Mouse (Mus musculus): ENCODE measurements around the gene Mrpl52. TPM values are rescaled to one million over a fixed set of nuclear protein-coding genes. Genes with fewer than 3 reads are reported as not detected.

Gene Mrpl52
- polyA plus RNA-seq, 1 experiment from 2014 or later, result 268 TPM

DNA sequence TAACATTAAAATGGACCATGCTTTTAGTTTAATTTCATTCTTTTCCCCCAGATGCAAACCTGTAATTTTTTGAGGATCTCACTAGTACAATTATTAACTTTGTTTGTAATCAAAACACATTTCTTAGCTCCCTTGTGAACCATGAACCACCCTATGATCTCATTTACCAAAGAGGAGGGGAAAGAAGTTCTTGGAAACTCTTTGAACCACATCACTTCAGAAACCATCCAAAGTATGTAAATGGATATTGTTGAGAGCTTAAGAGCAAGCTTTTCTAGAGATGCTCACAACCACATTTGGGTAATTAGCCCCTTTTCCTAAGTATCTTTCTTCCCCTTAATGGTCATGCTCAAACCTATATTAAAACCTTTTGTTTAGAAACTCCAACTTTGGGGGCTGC, 32.4 kb upstream of the Mrpl52 start:
- no peak overlapping the region for H3K27ac ChIP-seq
- H3K9ac ChIP-seq, result no peak overlapping the region
- H3K4me1 ChIP-seq, result peaks cover 10% of the 10 kb centered on the region
- no peaks in the 10 kb centered on the region for H3K36me3 ChIP-seq
- H3K9me3 ChIP-seq, result no peaks in the 10 kb centered on the region
- ATAC-seq (ENCODE audit: borderline replicate concordance, extremely low read depth, low FRiP score, low TSS enrichment), result no peak
- H3K4me3 ChIP-seq, result no peak overlapping the region
- H3K4me2 ChIP-seq, result no peak overlapping the region
- H3K27me3 ChIP-seq, result no peaks in the 10 kb centered on the region

DNA sequence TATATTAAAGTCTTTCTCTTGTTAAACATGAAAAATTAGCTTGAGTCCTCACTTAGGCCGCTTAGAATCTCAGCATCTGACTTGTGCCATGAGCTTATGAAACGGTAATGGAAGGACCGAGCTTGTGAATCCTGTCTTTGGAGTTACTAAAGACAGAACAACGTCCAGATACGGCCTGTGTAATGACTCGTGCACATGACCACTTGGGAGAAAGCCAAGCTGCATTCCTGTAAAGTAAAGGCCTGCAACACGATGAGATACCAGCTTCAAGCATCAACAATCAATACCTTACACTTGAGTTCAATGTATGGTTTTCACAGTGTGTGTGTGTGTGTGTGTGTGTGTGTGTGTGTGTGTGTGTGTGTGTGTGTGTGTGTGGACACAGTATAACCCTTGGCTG, 30.0 kb upstream of the Mrpl52 start:
- H3K4me2 ChIP-seq, result no peak overlapping the region
- WGBS, result 75% methylated on average over 7 of the region's 7 CpGs

DNA sequence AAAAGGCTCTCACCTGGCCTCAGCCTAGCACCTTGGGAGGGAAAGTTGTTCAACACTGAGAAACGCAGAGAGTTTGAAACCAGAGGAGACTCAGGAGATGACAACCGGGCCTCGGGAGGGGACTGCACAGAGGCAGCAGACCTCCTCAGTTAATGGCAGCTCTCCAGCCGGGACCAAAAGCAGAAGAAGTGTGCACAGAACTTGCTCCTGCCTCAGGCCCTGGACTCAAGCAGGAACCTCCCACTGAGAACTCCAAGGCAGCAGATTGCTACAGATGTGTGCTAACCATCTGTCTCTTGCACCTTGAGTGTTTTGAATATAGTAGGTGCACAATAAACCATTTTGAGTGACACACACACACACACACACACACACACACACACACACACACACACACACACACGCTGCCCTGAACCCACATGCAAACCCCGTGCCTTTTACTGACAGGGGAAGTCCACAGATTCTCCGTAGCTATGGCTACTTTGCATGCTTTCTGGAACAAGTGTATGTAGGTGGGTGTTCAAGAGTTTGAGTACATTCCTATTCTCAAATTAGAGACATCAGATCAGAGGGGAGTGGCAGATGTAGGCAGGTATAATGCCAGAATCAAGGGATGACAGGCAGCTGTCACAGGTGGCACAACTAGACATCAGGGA, 28.7 kb upstream of the Mrpl52 start:
- H3K27ac ChIP-seq, result no peak overlapping the region
- 72% methylated on average over 7 of the region's 7 CpGs for WGBS
- ATAC-seq (ENCODE audit: borderline replicate concordance, extremely low read depth, low FRiP score, low TSS enrichment), result no peak

More for the DNA sequence above, 30.0 kb upstream of the Mrpl52 start:
- ATAC-seq (ENCODE audit: borderline replicate concordance, extremely low read depth, low FRiP score, low TSS enrichment), result no peak
- no peak overlapping the region for H3K4me3 ChIP-seq
- no peak overlapping the region for H3K27ac ChIP-seq
- no peaks in the 10 kb centered on the region for H3K36me3 ChIP-seq
- H3K27me3 ChIP-seq, result no peaks in the 10 kb centered on the region
- no peaks in the 10 kb centered on the region for H3K9me3 ChIP-seq
- H3K4me1 ChIP-seq, result peaks cover 6% of the 10 kb centered on the region; the same call in 1 of the 2 replicates
- no peak overlapping the region for H3K9ac ChIP-seq

DNA sequence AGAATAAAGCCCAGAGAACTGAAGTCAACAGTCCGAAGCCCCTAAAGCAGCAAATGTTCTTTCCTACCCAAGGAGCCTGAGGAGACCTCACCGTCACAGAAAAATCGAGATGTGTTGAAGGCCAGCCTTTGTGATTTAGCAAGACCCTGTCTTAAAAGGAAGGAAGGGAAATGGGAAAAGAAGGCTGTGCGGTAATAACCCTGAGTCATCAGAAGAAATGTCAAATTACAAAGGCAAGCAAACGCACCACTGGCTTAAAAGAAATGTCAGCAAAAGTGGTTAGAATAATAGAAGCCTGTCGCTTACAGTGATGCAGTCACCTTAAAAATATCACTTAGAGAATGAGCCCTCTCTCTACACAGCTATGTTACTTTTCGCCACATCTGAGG, 28.2 kb upstream of the Mrpl52 start:
- Histone ChIP-seq H3K27ac (no peak overlapping the region), H3K4me3 (no peak overlapping the region), H3K4me1 (peaks cover 6% of the 10 kb centered on the region; the same call in 1 of the 2 replicates), H3K36me3 (no peaks in the 10 kb centered on the region), H3K4me2 (no peak overlapping the region), H3K27me3 (no peaks in the 10 kb centered on the region), H3K9me3 (no peaks in the 10 kb centered on the region), H3K9ac (no peak overlapping the region)
- no peak for ATAC-seq (ENCODE audit: borderline replicate concordance, extremely low read depth, low FRiP score, low TSS enrichment)
- WGBS, result 65% methylated on average over 7 of the region's 7 CpGs

More for the DNA sequence above, 28.7 kb upstream of the Mrpl52 start:
- peaks cover 6% of the 10 kb centered on the region; the same call in 1 of the 2 replicates for H3K4me1 ChIP-seq
- H3K9ac ChIP-seq, result no peak overlapping the region
- no peaks in the 10 kb centered on the region for H3K9me3 ChIP-seq
- no peaks in the 10 kb centered on the region for H3K36me3 ChIP-seq
- H3K4me3 ChIP-seq, result no peak overlapping the region
- H3K27me3 ChIP-seq, result no peaks in the 10 kb centered on the region
- no peak overlapping the region for H3K4me2 ChIP-seq

DNA sequence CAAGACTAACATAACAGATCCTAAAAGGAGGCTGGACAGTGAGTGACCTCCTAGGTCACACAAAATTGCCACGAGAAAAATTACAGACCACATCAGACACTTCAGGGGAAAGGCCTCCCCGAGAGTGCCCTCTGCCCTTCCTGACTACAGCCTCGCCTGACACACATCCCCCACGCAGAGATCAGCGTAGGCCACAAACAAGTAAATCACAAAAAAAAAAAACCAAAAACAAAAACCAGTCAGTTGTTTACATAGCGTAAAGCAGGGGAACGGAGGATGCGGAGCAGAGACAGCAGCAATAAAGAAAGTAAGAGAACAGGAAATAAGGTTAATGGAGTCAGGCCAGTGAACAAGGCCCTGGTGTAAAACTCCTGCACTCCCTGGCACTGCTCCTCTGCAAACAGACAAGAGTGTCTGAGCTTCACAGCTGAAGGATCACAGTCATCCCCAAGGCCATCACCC, 27.8 kb upstream of the Mrpl52 start:
- peaks cover 6% of the 10 kb centered on the region; the same call in 1 of the 2 replicates for H3K4me1 ChIP-seq
- no peak overlapping the region for H3K27ac ChIP-seq
- 36% methylated on average over 8 of the region's 8 CpGs for WGBS
- no peak overlapping the region for H3K4me3 ChIP-seq
- no peaks in the 10 kb centered on the region for H3K9me3 ChIP-seq
- H3K27me3 ChIP-seq, result no peaks in the 10 kb centered on the region
- H3K9ac ChIP-seq, result no peak overlapping the region
- ATAC-seq (ENCODE audit: borderline replicate concordance, extremely low read depth, low FRiP score, low TSS enrichment), result no peak
- no peak overlapping the region for H3K4me2 ChIP-seq
- H3K36me3 ChIP-seq, result no peaks in the 10 kb centered on the region

DNA sequence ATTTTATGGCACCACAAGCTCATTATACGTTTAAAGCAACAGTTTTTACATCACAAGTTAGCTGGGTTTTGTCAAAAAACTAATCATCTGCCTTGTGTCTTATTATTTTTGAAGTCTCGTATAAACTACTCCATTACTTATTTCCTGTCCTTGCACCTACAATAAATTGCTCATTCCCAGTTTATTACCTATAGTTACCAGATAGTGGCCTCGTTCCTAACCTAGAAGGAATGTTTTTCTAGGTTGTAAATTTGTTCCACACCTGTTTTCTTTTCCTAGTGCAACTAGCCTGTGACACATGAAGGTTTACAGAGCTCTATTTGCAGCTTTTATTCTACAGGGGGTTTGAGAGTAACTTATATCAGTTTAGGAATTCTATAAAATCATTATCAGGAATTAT, 25.0 kb upstream of the Mrpl52 start:
- no peak overlapping the region for H3K27ac ChIP-seq
- H3K9me3 ChIP-seq, result no peaks in the 10 kb centered on the region
- H3K4me2 ChIP-seq, result no peak overlapping the region
- no peaks in the 10 kb centered on the region for H3K27me3 ChIP-seq
- H3K4me3 ChIP-seq, result no peak overlapping the region
- H3K36me3 ChIP-seq, result no peaks in the 10 kb centered on the region
- ATAC-seq (ENCODE audit: borderline replicate concordance, extremely low read depth, low FRiP score, low TSS enrichment), result no peak
- peaks cover 6% of the 10 kb centered on the region; the same call in 1 of the 2 replicates for H3K4me1 ChIP-seq
- 42% methylated on average over 3 of the region's 3 CpGs for WGBS
- no peak overlapping the region for H3K9ac ChIP-seq

DNA sequence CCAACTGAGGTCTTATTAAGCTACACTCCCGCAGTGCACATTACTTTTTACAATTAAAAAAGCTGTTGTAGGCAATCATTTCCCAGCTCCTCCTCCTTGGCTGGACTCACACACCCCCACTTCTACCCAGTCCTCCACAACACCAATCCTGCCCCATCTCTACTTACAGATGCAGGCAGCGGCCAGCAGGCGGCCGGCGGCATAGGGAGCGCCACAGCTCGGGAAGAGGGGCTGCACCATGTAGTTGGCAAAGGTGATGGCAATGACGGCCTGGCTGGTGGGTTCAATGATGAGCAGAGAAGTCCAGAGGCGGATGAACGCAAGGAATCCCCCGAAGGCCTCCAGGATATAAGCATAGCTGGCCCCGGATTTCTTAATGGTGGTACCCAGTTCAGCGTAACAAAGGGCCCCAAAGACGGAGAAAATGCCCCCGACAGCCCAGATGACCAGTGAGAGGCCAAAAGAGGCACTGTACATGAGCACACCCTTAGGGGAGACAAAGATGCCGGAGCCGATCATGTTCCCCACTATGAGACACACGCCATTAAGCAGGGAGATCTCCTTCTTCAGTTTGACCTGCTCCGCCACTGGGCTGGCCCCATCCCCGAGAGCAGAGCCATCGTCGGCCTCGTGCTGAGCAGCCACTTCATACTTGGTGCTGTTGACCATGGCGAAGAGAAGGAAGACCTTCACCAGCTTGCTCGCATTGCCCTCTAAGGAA, 18.2 kb upstream of the Mrpl52 start:
- 0 out of 2 replicates have a peak overlapping the region, but pooled peaks have one; percentile 3 for H3K4me2 ChIP-seq
- H3K36me3 ChIP-seq, result no peaks in the 10 kb centered on the region
- no peaks in the 10 kb centered on the region for H3K27me3 ChIP-seq
- no peaks in the 10 kb centered on the region for H3K9me3 ChIP-seq
- WGBS, result 87% methylated on average over 25 of the region's 25 CpGs
- H3K9ac ChIP-seq, result no peak overlapping the region
- peaks cover 33% of the 10 kb centered on the region for H3K4me1 ChIP-seq
- no peak overlapping the region for H3K27ac ChIP-seq
- no peak for ATAC-seq (ENCODE audit: borderline replicate concordance, extremely low read depth, low FRiP score, low TSS enrichment)
- H3K4me3 ChIP-seq, result no peak overlapping the region

DNA sequence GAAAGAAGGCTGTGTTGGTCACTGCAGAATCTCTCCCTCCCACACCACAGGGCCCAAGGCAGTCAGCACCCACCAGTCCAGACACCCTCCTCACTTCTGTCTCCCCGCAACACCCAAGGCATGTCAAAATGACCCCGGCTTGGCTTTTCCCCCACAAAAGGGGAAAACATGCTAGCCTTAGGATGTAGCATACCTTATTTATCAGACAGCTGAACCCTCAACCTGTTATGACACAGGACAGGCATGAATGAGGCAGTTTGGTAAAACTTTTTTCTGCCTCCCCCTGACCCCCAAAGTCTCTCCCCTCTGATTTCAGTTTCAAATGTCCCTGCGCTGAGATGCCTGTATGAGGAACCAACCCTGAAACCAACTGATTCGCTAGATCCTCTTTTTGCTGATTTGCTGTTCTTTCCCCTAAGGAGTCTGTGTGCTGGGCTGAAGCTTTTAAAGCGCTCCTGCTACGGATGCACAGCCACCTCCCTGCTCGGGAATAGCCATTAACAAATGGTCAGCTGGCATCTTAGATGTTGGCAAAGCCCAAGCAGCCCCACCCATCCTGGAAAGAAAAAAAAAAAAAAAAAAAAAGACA, 17.6 kb upstream of the Mrpl52 start:
- peak overlapping the region; percentile 45; the same call in 1 of the 2 replicates for H3K4me2 ChIP-seq
- no peaks in the 10 kb centered on the region for H3K9me3 ChIP-seq
- peak overlapping the region; percentile 89; the same call in 1 of the 2 replicates for H3K27ac ChIP-seq
- H3K4me3 ChIP-seq, result no peak overlapping the region; the same call in 1 of the 2 replicates
- no peak overlapping the region for H3K9ac ChIP-seq
- H3K36me3 ChIP-seq, result no peaks in the 10 kb centered on the region
- WGBS, result 73% methylated on average over 7 of the region's 7 CpGs
- ATAC-seq (ENCODE audit: borderline replicate concordance, extremely low read depth, low FRiP score, low TSS enrichment), result no peak
- H3K27me3 ChIP-seq, result no peaks in the 10 kb centered on the region
- peaks cover 39% of the 10 kb centered on the region for H3K4me1 ChIP-seq

DNA sequence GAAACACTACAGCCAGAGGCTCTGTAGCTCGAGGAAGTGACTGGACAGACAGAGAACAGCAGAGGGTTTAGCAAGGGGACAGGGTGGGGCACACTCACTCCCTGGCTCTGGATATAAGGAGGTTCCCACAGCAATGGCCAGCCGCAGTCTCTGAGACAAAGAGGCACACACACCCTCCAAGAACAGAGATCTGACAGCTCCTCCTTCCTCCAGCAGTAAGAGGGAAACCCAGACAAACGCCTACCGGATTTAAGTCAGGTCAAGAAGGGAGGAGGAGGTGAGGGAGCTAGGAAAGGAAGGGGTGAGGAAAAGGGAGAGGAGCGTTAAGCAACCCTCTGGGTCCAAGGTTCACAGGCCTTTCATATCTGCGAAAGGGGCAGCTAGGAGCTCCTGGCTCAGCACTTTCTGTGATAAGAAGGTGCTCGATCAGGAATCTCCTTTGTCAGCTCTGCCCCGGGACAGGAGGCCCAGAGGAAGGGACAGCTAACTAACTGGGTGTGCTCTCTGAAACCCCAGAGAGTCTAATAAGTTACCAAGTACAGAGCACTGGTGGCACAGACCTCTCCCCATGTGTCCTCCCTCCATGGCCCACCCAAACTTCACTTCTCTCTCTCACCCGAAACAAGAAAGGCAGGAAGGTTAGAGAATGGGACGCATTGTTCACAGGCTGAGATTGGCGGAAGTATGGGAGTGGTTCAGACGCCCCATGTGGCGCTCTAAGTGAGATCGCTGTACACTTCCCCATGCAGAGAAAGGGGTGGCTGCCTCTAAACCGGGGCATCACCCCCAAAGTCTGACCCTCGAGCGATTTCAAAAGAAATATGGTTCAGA, 16.5 kb upstream of the Mrpl52 start:
- H3K36me3 ChIP-seq, result no peaks in the 10 kb centered on the region
- H3K27ac ChIP-seq, result peak overlapping the region; percentile 89
- 32% methylated on average over 17 of the region's 17 CpGs for WGBS
- peak; percentile 20; the same call in 1 of the 2 replicates for ATAC-seq (ENCODE audit: borderline replicate concordance, extremely low read depth, low FRiP score, low TSS enrichment)
- no peaks in the 10 kb centered on the region for H3K9me3 ChIP-seq
- H3K4me2 ChIP-seq, result peak overlapping the region; percentile 45
- H3K27me3 ChIP-seq, result no peaks in the 10 kb centered on the region
- H3K4me1 ChIP-seq, result peaks cover 48% of the 10 kb centered on the region
- peak overlapping the region; percentile 4; the same call in 1 of the 2 replicates for H3K4me3 ChIP-seq
- peak overlapping the region; percentile 31; the same call in 1 of the 2 replicates for H3K9ac ChIP-seq

DNA sequence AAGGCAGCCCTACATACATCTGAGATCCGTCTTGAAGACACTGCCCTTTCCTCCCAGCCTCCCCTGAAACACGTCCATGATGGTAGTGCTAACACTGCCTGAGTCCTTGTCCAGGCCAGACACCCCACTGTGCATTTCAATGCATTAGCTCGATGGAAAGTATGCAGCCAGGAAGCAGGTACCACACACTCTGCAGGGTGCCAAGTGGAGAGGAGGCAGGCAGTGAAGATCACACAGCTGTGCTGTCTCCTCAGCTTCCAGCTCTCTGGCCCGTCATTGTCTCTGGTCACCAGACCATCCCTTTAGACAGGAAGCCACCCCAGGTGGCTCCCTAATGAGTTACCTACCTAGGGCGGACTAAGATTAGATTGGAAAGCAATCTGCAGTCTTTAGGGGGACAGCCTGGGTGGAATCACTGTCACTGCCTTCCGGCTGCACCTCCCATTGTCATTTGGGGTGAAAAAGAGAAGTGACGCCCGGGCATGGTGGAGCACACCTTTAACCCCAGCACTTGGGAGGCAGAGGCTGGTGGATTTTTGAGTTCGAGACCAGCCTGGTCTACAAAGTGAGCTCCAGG, 14.6 kb upstream of the Mrpl52 start:
- H3K4me3 ChIP-seq, result no peak overlapping the region
- no peaks in the 10 kb centered on the region for H3K36me3 ChIP-seq
- no peaks in the 10 kb centered on the region for H3K9me3 ChIP-seq
- 67% methylated on average over 9 of the region's 9 CpGs for WGBS
- no peak for ATAC-seq (ENCODE audit: borderline replicate concordance, extremely low read depth, low FRiP score, low TSS enrichment)
- no peak overlapping the region for H3K9ac ChIP-seq
- H3K27me3 ChIP-seq, result no peaks in the 10 kb centered on the region
- H3K4me1 ChIP-seq, result peaks cover 58% of the 10 kb centered on the region
- no peak overlapping the region for H3K27ac ChIP-seq
- H3K4me2 ChIP-seq, result no peak overlapping the region

DNA sequence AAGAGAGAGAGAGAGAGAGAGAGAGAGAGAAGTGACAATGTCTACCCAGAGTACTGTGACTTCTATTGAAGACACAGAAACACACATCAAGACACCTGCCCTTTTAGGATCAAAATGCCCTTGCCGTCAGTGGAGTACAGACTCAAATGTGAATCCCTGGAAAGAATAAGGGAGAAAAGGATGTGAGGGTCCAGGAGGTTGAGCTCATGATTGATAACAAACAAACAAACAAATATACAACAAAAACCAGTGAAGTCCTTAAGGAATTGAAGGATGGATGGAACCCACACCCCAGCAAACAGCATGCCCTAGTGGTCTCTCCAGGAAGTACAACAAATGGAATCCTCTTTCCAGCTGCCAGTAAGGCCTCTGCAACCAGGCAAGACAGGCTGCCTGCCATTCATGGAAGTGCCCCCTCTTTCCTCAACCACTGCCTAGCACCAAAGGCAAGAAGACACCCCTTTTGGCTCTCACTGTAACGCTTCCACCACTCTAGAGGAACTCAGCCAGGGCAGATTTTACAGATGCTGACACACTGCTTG, 14.0 kb upstream of the Mrpl52 start:
- peak overlapping the region; percentile 56 for H3K4me2 ChIP-seq

More for the DNA sequence above, 14.0 kb upstream of the Mrpl52 start:
- Histone ChIP-seq H3K4me3 (0 out of 2 replicates have a peak overlapping the region, but pooled peaks have one; percentile 25), H3K9me3 (no peaks in the 10 kb centered on the region), H3K4me1 (peaks cover 64% of the 10 kb centered on the region), H3K9ac (no peak overlapping the region), H3K27me3 (no peaks in the 10 kb centered on the region), H3K36me3 (no peaks in the 10 kb centered on the region), H3K27ac (peak overlapping the region; percentile 95)
- ATAC-seq (ENCODE audit: borderline replicate concordance, extremely low read depth, low FRiP score, low TSS enrichment), result no peak
- WGBS, result 55% methylated on average over 2 of the region's 2 CpGs
